Mouse (Mus musculus) retina, postnatal 7 days (tissue): ENCODE results near the gene Tmem255a.
"Not testable (repeated sequence)": the region's sequence is repeated elsewhere in the genome, so short reads cannot be mapped to it uniquely, and the experiment has no call there.

Experiments
- DNase-seq: peaks from one replicate; pipeline ENCODE4 v3.0.0-alpha.2; 2012; ENCODE audit warnings: low read depth, low spot score

Tmem255a gene

DNA sequence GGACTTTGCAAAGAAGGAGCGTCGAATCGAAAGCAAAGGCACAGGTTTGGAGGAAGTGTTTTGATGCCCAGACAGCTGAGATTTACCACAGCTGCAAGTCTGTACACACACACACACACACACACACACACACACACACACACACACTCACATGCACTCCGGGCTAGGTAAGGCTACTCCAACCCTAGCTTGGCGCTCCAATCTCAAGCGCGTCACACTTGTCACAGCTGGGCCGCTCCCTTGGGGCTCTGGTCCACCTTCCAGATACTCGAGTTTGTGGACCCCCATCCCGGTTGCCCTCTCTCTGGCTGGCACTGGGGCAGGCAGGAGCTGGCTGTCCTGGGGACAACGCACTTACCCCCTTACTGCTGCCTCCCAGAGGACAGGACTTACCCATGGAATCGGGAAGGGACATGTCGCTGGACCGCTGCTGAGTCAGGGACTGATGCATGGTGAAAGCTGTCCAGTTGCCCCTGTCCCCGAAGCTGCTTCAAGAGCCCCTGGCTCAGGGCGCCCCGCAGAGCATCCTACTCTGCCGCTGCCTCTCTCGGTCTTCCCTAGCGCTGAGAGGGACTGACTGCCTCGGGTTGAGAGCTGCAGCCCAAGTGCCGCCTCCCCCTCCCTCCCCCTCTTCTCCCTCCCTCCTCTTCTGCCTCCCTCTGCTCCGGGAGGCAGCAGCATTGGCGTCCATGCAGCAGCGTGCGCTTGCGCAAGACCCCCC lies at the start of gene Tmem255a:
Gene Tmem255a (minus strand): TSS at position 589 of the 721 bp plus-strand sequence.
- no peak for DNase-seq

DNA sequence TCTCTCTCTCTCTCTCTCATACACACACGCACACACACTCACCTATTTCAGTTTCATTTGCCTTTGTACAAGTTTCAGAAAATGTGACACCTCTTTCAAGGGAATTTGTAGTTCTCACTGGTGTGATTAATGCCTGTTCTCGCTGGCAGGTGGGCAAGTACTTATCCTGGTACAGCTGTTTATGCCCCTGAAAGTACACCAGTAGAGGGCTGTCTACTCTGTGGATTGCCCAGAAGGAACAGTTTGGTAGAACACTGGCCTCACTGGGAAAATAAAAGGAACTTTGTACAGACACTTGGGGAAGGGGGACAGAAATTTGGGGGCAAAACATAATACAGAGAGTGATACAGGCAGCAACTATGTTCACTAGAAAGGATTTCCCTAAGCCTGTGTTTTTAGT lies 7.4 kb upstream of the Tmem255a start:
- DNase-seq: no peak

DNA sequence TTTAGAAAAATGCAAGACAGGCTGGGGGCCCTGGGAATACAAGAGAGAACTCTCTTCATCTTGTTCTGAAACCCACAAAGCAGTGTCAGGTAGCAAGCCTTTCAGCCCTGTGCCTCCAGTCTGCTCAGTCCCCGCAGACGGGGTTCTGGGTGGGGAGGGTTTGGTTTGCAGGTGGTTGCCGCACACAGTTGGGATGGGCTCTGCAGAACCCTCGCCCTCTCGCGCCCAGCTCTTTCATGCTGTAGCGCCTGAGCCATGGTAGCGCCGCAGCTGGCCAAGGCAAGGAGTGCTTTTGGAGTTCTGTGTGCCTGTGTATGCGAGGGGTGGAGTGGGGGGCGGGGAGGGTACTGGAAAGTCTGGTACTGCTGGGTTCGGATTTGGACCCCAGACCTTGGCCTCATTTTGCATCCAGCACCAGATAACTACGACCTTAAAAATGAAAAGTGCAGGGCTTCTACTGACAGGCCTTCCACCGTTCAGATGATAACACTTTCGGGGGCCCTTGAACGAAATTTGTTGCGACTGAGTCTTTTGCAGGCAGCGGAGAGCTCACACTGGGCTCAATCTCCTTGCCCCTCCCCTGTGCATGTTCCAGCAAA lies 1.8 kb downstream of the Tmem255a start:
- no peak for DNase-seq

GRCm38 (mm10) chrX:38249640-38250351 lies 2.4 kb downstream of the Tmem255a start:
- DNase-seq: no peak

- no peak for DNase-seq
These were observed 4.6 kb downstream of the Tmem255a start for GRCm38 (mm10) chrX:38247601-38248000.

- no peak for DNase-seq
These were observed 5.1 kb downstream of the Tmem255a start for GRCm38 (mm10) chrX:38247108-38247507.

DNA sequence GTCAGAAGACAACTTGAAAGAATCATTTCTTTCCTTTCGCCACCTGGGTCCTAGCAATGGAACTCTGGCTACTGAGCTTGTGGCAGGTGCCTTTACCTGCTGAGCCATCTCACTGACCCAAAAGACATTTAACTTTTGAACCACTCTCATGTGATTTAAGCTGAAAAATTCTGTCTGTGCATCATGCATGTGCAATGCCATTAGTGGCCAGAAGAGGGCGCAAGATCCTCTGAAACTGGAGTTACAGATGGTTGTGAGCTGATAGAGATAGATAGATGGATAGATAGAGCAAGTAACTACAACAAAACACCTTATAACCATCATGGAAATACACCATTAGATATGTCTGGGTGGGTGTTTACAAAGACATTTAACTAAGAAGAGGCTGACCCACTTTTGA lies 14.5 kb downstream of the Tmem255a start:
- no peak for DNase-seq

GRCm38 (mm10) chrX:38229888-38230287 lies 22.4 kb downstream of the Tmem255a start:
- no peak for DNase-seq

- no peak for DNase-seq
These were observed 29.5 kb downstream of the Tmem255a start for GRCm38 (mm10) chrX:38222757-38223156.

DNA sequence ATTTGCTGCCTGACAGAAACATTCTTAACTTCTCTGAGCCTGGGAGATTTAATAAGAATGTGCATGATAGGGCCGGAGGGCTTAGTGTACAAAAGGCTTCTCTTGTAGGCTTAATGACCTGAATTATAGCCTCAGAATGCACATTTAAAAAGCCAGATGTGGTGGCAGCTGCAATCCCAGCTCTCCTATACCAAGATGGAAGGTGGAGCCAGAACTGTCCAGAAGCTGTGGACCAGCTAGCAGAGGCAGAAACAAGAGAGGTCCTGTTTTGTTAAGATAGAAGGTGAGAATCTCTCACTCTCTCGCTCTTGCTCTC lies 34.6 kb downstream of the Tmem255a start:
- DNase-seq: no peak

DNA sequence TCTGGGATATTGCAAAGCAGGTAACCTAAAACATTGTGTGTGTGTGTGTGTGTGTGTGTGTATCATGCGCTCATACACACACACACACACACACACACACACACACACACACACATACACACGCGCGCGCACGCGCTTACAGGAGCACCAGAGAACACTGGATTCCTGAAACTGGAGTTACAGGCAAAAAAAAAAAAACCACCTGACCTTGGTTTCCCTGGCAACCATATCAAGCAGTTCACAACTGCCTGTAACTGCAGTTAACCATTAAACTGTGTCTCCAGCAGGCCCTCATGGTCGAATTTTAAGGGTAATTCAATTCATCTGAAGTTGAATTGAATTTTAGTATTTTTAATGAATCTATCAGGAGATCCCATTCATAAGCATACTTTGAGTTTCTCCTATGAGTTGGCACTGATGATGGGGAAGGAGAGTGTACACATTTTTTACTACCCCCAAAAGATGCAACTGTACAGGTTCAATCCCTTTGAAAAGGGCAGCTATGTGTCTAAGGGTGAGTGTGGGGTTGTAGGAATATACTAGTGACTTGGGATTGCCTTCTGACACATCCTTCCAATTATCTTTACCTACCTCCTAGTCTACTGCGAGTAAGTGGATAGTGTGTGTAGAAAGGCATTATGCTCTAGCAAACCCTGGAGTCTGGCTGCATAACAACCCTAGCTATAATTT lies 35.1 kb downstream of the Tmem255a start:
- DNase-seq: no peak

DNA sequence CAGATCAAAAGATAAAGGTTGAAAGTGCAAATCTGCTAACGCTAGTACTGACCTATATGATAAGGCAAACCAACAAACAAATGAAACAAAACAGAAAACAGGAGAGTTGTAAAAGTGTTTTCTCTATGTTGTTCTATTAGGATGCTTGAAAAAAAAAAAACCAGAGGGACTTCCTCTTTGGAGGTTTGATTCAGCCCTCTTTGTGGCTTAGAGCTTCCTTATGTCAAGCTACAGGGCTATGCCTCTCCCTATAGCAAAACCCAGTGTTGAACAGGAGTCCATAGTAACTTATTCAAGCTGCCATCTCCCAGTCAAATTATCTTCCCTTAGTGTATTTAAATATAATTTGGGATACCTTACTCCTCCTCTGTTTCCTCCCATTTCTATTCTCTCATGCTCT lies 44.8 kb downstream of the Tmem255a start:
- DNase-seq: no peak

DNA sequence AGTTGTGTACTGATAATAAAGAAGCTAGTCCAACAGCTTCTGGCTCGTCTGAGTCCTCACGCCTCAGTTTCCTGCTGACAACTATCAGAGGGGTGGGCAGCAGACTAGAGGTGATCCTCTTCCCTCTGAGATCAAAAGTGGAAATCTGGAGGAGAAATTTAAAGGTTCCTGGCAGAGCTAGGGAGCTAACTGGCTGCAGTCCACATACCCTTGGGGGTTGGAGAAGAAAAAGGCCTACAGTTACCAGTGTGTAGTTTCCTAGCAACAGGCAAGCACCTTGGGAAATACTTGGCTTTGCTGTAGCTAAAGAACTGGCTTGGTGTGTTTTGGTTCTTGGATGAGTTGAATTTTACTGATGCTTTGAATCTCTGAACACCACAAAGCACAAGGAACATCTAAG lies 50.4 kb downstream of the Tmem255a start:
- DNase-seq: no peak

GRCm38 (mm10) chrX:38190458-38190764 lies 61.8 kb downstream of the Tmem255a start:
- DNase-seq: no peak

GRCm38 (mm10) chrX:38189552-38190457 lies 62.4 kb downstream of the Tmem255a start, which contains the start of gene Zbtb33:
Zbtb33 (plus strand) TSS chrX:38189793.
- DNase-seq: peak; percentile 74

DNA sequence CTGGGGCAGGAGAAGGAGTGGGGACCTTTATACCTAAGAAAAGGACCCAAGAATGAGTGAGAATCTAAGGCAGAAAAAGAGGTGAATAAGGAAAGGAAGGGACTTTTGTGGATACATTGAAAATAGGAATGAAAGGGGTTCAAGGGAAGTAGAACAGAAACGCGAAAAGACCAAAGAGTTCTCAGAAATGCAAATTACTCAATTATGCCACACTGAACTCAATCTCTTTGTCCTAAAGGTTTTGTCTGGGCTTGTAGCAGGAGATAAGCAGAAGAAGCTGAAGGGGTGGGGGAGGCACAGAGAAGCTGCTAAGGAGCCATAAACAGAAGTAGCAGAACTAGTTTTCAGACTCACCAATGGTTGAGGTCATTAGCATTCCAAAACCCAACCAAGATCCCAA lies 66.7 kb downstream of the Tmem255a start:
- no peak for DNase-seq

- peak; percentile 61 for DNase-seq
These were observed 70.5 kb downstream of the Tmem255a start for GRCm38 (mm10) chrX:38181608-38182258.

DNA sequence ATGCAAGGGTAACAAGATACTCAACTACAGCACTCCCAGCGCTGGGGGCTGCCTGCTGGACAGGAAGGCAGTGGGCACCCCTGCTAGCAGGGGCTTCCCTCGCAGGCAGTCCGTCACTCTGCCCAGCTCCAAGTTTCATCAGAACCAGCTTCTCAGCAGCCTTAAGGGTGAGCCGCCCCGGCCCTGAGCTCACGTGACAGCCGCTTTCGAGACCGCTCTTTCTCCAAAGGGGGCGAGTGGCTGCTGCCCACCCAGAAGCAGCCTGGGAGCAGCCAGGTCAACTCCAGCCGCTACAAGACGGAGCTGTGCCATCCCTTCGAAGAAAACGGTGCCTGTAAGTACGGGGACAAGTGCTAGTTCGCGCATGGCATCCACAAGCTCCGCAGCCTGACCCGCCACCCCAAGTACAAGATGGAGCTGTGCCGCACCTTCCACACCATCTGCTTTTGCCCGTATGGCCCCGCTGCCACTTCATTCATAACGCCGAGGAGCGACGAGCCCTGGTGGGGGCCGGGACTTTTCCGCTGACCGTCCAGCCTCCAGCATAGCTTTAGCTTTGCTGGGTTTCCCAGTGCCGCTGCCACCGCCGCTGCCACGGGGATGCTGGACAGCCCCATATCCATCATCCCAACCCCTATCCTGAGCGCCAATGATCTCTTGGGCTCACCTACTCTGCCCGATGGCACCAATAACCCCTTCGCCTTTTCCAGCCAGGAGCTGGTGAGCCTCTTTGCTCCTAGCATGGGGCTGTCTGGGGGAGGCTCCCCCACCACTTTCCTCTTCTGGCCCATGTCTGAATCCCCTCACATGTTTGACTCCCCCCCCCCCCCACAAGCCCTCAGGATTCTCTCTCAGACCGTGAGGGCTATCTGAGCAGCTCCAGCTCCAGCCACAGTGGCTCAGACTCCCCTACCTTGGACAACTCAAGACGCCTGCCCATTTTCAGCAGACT lies 71.3 kb downstream of the Tmem255a start:
- DNase-seq: no peak

GRCm38 (mm10) chrX:38179891-38180310 lies 72.3 kb downstream of the Tmem255a start:
- not testable (repeated sequence) for DNase-seq

- DNase-seq: no peak
These were observed 85.6 kb downstream of the Tmem255a start for GRCm38 (mm10) chrX:38166592-38166991.
